Mouse (Mus musculus): Measurements from ENCODE around the gene Taf1d. TPM values are rescaled to one million over a fixed set of nuclear protein-coding genes. Genes with fewer than 3 reads are reported as not detected.

The Taf1d gene
- total RNA-seq (2012; rRNA removed) = 688 and 860 TPM in 2 replicates
- polyA plus RNA-seq (2012; ENCODE audit: insufficient read depth in 1 of 2, insufficient read length in 2 of 2, low read depth in 1 of 2, low replicate concordance in 2 of 2, missing spikeins in 1 of 2) = 100 to 1,000 TPM; 298 to 548 TPM

- Histone ChIP-seq H3K4me1 (ENCODE audit: control insufficient read depth in 1 of 2, insufficient read depth in 2 of 2, low read length in 2 of 2) (peaks cover 21 to 26% of the 10 kb centered on the region in 2 experiments), H3K36me3 (ENCODE audit: control insufficient read depth in 1 of 2, insufficient read depth in 2 of 2, low read length in 2 of 2) (peaks cover 35 to 53% of the 10 kb centered on the region in 2 experiments), H3K79me2 (ENCODE audit: control insufficient read depth, insufficient read depth, low read length, poor library complexity) (peaks cover 53% of the 10 kb centered on the region), H3K4me3 (ENCODE audit: control insufficient read depth in 1 of 2, insufficient read depth in 1 of 2, low read depth in 2 of 2, low read length in 2 of 2) (peak within 1 kb of the TSS; percentile 60 to 73), H3K9me3 (replicated peaks; ENCODE audit: insufficient read depth, low read length) (no peaks in the 10 kb centered on the region), H3K27me3 (ENCODE audit: control insufficient read depth in 1 of 2, insufficient read depth in 2 of 2, low read length in 2 of 2) (no peaks in the 10 kb centered on the region), H3K9ac (ENCODE audit: control insufficient read depth, low read depth, low read length, poor library complexity, severe bottlenecking) (peak within 1 kb of the TSS; percentile 90), H3K27ac (ENCODE audit: control insufficient read depth, low read depth, low read length) (peak within 1 kb of the TSS; percentile 89)
- TF ChIP-seq MEF2A (IDR thresholded peaks at IDR 0.05; ENCODE audit: extremely low read depth, insufficient replicate concordance, low read depth, low read length, poor library complexity, severe bottlenecking) = no peak
- no peak for TF ChIP-seq KAT2A (conservative IDR thresholded peaks at IDR 0.05; ENCODE audit: low read depth, low read length)
- TF ChIP-seq POLR2AphosphoS5 (IDR thresholded peaks at IDR 0.05; ENCODE audit: borderline replicate concordance, low read depth, low read length) = peak; percentile 95; the same call in 1 of the 2 replicates
- no peak for TF ChIP-seq TAL1 (IDR thresholded peaks at IDR 0.05; ENCODE audit: low read length)
- TF ChIP-seq ETS1 (IDR thresholded peaks at IDR 0.05; ENCODE audit: low read depth, low read length) = no peak
- TF ChIP-seq GABPA (IDR thresholded peaks at IDR 0.05; ENCODE audit: low read depth, low read length) = no peak
- no peak for TF ChIP-seq MYB (IDR thresholded peaks at IDR 0.05; ENCODE audit: low read depth, low read length)
- TF ChIP-seq MXI1 (IDR thresholded peaks at IDR 0.05; ENCODE audit: low read depth, low read length) = no peak
- no peak for TF ChIP-seq SIN3A (IDR thresholded peaks at IDR 0.05; ENCODE audit: low read length)
- no peak for TF ChIP-seq UBTF (IDR thresholded peaks at IDR 0.05; ENCODE audit: borderline replicate concordance, insufficient read depth, low read depth, low read length)
- TF ChIP-seq USF2 (IDR thresholded peaks at IDR 0.05; ENCODE audit: borderline replicate concordance in 1 of 2, insufficient read depth in 1 of 2, low read depth in 1 of 2, low read length in 2 of 2) = no peak
- no peak for TF ChIP-seq NRF1 (IDR thresholded peaks at IDR 0.05; ENCODE audit: insufficient read depth, low read depth, low read length, poor library complexity, severe bottlenecking)
- TF ChIP-seq ZKSCAN1 (IDR thresholded peaks at IDR 0.05; ENCODE audit: low read depth, low read length) = no peak
- TF ChIP-seq RAD21 (IDR thresholded peaks at IDR 0.05; ENCODE audit: low read depth, low read length) = no peak
- no peak for TF ChIP-seq EP300 (IDR thresholded peaks at IDR 0.05; ENCODE audit: low read depth in 1 of 2, low read length in 2 of 2)
- peak in 1 of 2 experiments; percentile 100; a peak in 2 of 4 replicates for TF ChIP-seq POLR2A (IDR thresholded peaks at IDR 0.05; ENCODE audit: control insufficient read depth in 1 of 2, insufficient read depth in 1 of 2, low read depth in 1 of 2, low read length in 2 of 2, poor library complexity in 1 of 2)
- no peak for TF ChIP-seq ZMIZ1 (IDR thresholded peaks at IDR 0.05; ENCODE audit: low read depth, low read length)
- TF ChIP-seq JUND (IDR thresholded peaks at IDR 0.05; ENCODE audit: low read depth, low read length) = no peak
- no peak for TF ChIP-seq TCF12 (IDR thresholded peaks at IDR 0.05; ENCODE audit: low read depth, low read length)
- peak in 1 of 3 experiments; percentile 16; a peak in 2 of 6 replicates for TF ChIP-seq CTCF (IDR thresholded peaks at IDR 0.05 in 2 of 3, conservative IDR thresholded peaks at IDR 0.05 in 1 of 3; ENCODE audit: control insufficient read depth in 1 of 3, insufficient read depth in 1 of 3, low read depth in 2 of 3, low read length in 3 of 3, poor library complexity in 1 of 3, severe bottlenecking in 1 of 3)
- no peak for TF ChIP-seq E2F4 (IDR thresholded peaks at IDR 0.05; ENCODE audit: borderline replicate concordance, low read depth, low read length)
- no peak for TF ChIP-seq GATA1 (IDR thresholded peaks at IDR 0.05; ENCODE audit: low read depth, low read length)
- DNase-seq (ENCODE audit: low read depth, low spot score) = peak; percentile 100
Measured at GRCm38 (mm10) chr9:15305503-15306397, at the start of gene Taf1d. TSS of gene Taf1d (plus strand) at chr9:15306214.

All from MEL (cell line).